Mouse (Mus musculus) liver, postnatal 0 days (tissue): ENCODE results near the gene Rapgef4.

Experiments
- CTCF ChIP-seq: sonication (generic); IDR thresholded peaks from 2 replicates; pipeline ENCODE4 v1.5.1; 2016; ENCODE audit warnings: antibody characterized with exemption, low read depth
- EP300 ChIP-seq: IDR thresholded peaks from 2 replicates; pipeline ENCODE4 v1.6.1; 2016; ENCODE audit warnings: antibody characterized with exemption, low read depth, mild to moderate bottlenecking

DNA sequence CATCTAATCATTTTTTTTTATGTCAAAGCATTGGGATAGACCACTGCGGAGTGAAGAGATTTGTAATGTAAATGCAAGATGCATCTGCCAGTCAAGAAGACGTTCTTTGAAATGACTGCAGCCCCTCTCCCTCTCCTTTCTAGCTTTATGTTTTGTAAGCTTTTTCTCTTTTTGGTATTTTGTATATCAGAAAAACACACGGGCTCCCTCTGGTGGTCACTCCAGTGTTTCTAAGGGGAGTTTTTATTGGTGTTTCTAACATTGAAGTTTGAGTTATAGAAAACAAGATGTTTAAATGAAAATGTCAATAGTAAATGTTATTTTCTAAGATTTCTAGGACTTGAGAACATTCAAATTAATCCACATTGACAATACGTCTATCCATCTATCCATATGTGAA is 168.0 kb downstream of the Rapgef4 start:
- peak; percentile 67 for TF ChIP-seq CTCF
- no peak for TF ChIP-seq EP300
